Mouse (Mus musculus): ENCODE measurements around the gene Bcas3. TPM values are rescaled to one million over a fixed set of nuclear protein-coding genes. Genes with fewer than 3 reads are reported as not detected.

Bcas3 gene
- total RNA-seq, 2 experiments from 2014 or later: 25.3 to 28.5 TPM

DNA sequence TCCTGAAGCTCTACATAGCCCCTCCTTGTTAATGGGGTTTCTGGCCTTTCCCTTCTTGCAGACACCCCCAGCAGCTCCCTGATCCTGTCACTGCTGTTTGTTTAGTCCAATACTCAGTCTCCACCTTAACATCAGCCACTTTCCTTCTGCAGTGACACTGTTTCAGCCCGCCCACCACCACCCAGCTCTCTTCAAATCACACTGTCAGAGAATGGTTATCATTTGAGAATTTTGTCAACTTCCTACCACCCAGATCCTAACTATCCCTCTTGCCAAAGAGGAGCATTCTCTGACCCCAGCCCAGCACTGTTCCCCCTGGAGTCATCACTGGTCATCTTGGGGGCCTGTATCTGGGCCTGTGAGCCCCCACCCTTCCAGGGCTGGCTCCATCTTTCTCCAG, 452.8 kb downstream of the Bcas3 start:
- no peak for DNase-seq
- intact Hi-C loops (cut with DNase I; ENCODE audit: low total_unique reads): no loop called here

- DNase-seq: no peak
- intact Hi-C loops (cut with DNase I; ENCODE audit: low total_unique reads): no loop called here
These were observed 454.4 kb downstream of the Bcas3 start for GRCm38 (mm10) chr11:85807353-85807752.

- no peak for DNase-seq
- intact Hi-C loops (cut with DNase I; ENCODE audit: low total_unique reads): no loop called here
These were observed 458.3 kb downstream of the Bcas3 start for GRCm38 (mm10) chr11:85811229-85811628.

DNA sequence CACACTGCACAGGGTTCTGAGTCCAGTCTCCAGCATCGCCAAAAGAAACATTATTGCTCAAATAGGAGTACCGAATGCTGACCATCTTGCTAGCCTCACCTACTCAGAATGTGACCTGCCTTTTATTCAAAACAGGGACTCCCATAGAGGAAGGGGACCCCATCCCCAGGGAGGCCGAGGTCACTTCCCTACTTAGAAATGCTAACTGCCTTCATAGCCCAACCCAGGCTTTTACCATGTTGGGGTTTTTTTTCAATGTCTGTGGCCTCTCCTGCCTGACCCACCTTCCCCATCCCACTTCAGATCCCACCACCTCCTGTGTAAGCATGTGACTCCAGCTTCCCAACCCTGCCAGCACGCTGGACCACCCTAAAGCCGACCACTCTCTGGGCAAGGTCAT, 458.7 kb downstream of the Bcas3 start:
- no peak for DNase-seq
- intact Hi-C loops (cut with DNase I; ENCODE audit: low total_unique reads): no loop called here

GRCm38 (mm10) chr11:85812201-85812966, 459.4 kb downstream of the Bcas3 start:
- intact Hi-C loops (cut with DNase I; ENCODE audit: low total_unique reads): no loop called here
- no peak for DNase-seq

- no peak for DNase-seq
- intact Hi-C loops (cut with DNase I; ENCODE audit: low total_unique reads): no loop called here
These were observed 461.7 kb downstream of the Bcas3 start for GRCm38 (mm10) chr11:85814678-85815077.

GRCm38 (mm10) chr11:85816471-85816870, 463.5 kb downstream of the Bcas3 start:
- intact Hi-C loops (cut with DNase I; ENCODE audit: low total_unique reads): no loop called here

DNA sequence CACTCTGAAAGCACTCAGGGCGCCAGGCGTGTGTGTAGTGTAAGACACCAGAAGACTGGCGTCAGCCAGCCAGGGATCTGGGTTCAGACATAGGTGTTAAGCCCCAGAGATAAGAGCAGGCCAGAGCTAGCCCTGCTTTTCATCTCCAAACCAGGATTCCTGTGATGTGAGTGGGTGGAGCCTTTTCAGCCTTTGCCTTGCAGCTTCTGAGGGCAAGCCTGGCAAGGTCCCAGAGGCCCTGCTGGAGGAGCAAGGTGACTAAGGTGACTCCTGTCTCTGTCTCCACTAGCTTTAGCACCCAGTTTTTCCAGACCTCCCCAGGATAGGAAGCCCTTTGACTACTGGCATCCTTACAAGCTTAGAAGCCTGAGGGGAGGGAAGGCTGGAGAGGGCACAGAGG, 465.4 kb downstream of the Bcas3 start:
- no peak for DNase-seq
- intact Hi-C loops (cut with DNase I; ENCODE audit: low total_unique reads): no loop called here

More at GRCm38 (mm10) chr11:85816471-85816870, 463.5 kb downstream of the Bcas3 start:
- DNase-seq: no peak

- intact Hi-C loops (cut with DNase I; ENCODE audit: low total_unique reads): loop anchor here (5.0 to 10.0 kb wide), 2 partner anchors 304 to 436 kb away; no protein-coding TSS in a partner anchor
- no peak for DNase-seq
These were observed 468.0 kb downstream of the Bcas3 start for GRCm38 (mm10) chr11:85820959-85821358.

- intact Hi-C loops (cut with DNase I; ENCODE audit: low total_unique reads): loop anchor here (5.0 to 10.0 kb wide), 2 partner anchors 304 to 437 kb away; no protein-coding TSS in a partner anchor
- DNase-seq: no peak
These were observed 468.7 kb downstream of the Bcas3 start for GRCm38 (mm10) chr11:85821659-85822058.

- DNase-seq: peak; percentile 90
- intact Hi-C loops (cut with DNase I; ENCODE audit: low total_unique reads): loop anchor here (5.0 to 10.0 kb wide), 2 partner anchors 306 to 438 kb away; no protein-coding TSS in a partner anchor
These were observed 470.2 kb downstream of the Bcas3 start for GRCm38 (mm10) chr11:85823181-85823580.

- DNase-seq: no peak
- intact Hi-C loops (cut with DNase I; ENCODE audit: low total_unique reads): loop anchor here (5.0 to 10.0 kb wide), 2 partner anchors 306 to 439 kb away; no protein-coding TSS in a partner anchor
These were observed 470.8 kb downstream of the Bcas3 start for GRCm38 (mm10) chr11:85823794-85824193.

DNA sequence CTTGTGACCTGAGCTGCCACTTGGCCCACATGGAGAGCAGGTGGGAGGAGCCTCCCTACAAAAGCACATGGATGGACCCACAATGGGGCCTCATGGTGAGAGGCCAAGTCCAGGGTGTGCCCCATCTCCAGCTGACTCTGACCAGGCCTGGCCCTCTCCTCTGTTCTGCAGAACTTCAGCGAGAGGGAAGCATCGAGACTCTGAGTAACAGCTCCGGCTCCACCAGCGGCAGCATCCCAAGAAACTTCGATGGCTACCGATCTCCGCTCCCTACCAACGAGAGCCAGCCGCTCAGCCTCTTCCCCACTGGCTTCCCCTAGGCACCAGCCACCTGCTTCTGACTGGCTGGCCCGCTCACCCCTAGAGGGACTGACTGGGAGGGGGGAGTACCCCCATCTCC, 472.1 kb downstream of the Bcas3 start:
- no peak for DNase-seq
- intact Hi-C loops (cut with DNase I; ENCODE audit: low total_unique reads): loop anchor here (5.0 to 10.0 kb wide), 2 partner anchors 353 to 440 kb away; no protein-coding TSS in a partner anchor

GRCm38 (mm10) chr11:85825823-85826222, 472.9 kb downstream of the Bcas3 start:
- intact Hi-C loops (cut with DNase I; ENCODE audit: low total_unique reads): loop anchor here (5.0 to 10.0 kb wide), 2 partner anchors 354 to 441 kb away; no protein-coding TSS in a partner anchor
- DNase-seq: no peak

DNA sequence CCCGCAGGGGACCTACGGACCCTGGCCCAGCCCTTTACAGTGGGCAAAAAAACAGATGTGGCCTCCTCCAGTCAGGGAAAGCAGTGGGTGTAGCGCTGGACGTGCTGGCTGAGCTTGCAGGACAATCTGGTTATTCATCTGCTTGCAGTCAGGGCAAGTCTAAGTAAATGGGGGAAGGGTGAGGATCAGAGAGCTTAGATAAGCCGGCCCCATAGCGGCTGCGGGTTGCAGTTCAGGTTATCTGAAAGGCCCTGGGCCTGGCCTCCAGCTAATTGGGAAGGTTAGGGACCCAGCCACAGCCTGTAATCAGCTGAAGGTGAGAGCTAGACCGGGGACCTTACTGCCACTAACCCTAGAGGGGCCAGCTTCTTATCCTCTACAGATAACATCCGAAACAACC, 474.4 kb downstream of the Bcas3 start:
- DNase-seq: no peak
- intact Hi-C loops (cut with DNase I; ENCODE audit: low total_unique reads): loop anchor here (5.0 to 10.0 kb wide), 2 partner anchors 355 to 443 kb away; no protein-coding TSS in a partner anchor

GRCm38 (mm10) chr11:85828691-85829519, 475.9 kb downstream of the Bcas3 start:
- intact Hi-C loops (cut with DNase I; ENCODE audit: low total_unique reads): loop anchor here (5.0 to 10.0 kb wide), 2 partner anchors 357 to 444 kb away; no protein-coding TSS in a partner anchor
- no peak for DNase-seq

- intact Hi-C loops (cut with DNase I; ENCODE audit: low total_unique reads): loop anchor here (5.0 to 10.0 kb wide), 2 partner anchors 357 to 445 kb away; no protein-coding TSS in a partner anchor
- no peak for DNase-seq
These were observed 476.8 kb downstream of the Bcas3 start for GRCm38 (mm10) chr11:85829520-85830440.

- DNase-seq: no peak
- intact Hi-C loops (cut with DNase I; ENCODE audit: low total_unique reads): no loop called here
These were observed 478.0 kb downstream of the Bcas3 start for GRCm38 (mm10) chr11:85830901-85831341.
